Mouse (Mus musculus) urinary bladder, adult 2 months (tissue): ENCODE measurements around the gene Serbp1. TPM values are rescaled to one million over a fixed set of nuclear protein-coding genes. Genes with fewer than 3 reads are reported as not detected.

Experiments used
- DNase-seq: peaks from one replicate; pipeline ENCODE4 v3.0.0; 2022; ENCODE audit warnings: low spot score
- polyA plus RNA-seq: library from polyadenylated mRNA; depleted of rRNA; stranded (reverse); fragments of >200 nt; gene quantifications from 2 replicates; pipeline ENCODE4 v1.2.3, GENCODE M21; 2012; rRNA removed

Serbp1 gene
- polyA plus RNA-seq, 1 experiment: 257 TPM

DNA sequence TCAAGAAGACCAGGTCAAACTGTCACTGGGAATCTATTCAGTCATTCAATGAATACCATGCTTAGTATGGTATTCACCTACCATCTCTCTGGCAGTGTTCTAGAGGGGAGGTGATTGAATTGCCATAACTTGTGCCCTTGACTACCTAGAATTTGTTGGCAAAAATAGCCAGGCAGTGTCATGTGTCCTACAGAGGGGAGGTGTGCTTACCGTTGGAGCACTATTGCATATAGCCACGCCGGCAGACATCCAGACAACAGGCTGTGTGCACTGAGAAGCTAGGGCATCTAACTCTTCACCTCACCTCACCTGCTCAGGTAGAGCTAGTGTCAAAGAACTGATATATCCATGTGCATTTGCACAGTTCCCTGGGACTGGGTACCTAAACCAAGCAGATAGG is 63.3 kb downstream of the Serbp1 start:
- DNase-seq: no peak

- no peak for DNase-seq
These were observed 64.5 kb downstream of the Serbp1 start for GRCm38 (mm10) chr6:67302471-67302870.

- DNase-seq: no peak
These were observed 65.2 kb downstream of the Serbp1 start for GRCm38 (mm10) chr6:67303210-67303609.

- DNase-seq: no peak
These were observed 71.0 kb downstream of the Serbp1 start for GRCm38 (mm10) chr6:67308994-67309393.

- DNase-seq: no peak
These were observed 71.8 kb downstream of the Serbp1 start for GRCm38 (mm10) chr6:67309752-67310151.

DNA sequence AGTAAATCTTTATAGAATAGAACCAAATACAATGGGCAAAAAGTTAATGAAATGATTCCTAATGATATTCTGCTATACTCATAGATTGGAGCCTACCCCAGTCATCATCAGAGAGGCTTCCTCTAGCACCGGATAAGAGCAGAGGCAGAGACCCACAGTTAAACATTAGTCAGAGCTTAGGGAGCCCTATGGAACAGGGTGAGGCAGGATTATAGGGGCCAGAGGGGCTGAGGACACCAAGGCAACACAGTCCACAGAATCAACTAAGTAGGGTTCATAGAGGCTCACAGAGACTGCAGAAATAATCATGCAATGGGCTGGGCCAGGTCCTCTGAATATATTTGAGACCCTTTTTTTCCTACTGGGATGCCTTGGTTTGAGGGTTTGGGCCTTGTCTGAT is 76.7 kb downstream of the Serbp1 start:
- no peak for DNase-seq

DNA sequence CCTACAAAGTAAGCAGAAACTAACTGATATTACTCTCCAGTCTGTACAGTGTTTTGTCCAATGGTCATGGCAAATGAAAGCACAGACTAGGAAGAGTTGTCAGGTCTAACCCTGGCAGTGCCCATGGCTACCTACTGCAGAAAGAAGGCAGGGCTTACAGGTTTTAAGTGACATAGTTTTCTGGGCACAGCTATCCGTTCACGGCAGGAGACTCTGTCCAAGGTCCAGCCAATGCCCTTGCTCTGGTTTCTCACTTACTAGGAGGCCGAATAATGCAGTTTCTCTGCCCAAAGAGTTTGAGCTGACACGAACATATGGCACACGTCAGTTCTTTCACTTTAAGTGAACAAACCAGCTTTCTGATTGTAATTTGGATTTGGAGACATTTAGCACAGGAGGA is 79.1 kb downstream of the Serbp1 start:
- no peak for DNase-seq

- no peak for DNase-seq
These were observed 79.9 kb downstream of the Serbp1 start for GRCm38 (mm10) chr6:67317827-67318338.

- peak; percentile 53 for DNase-seq
These were observed 80.5 kb downstream of the Serbp1 start for GRCm38 (mm10) chr6:67318451-67318850.

GRCm38 (mm10) chr6:67323788-67324187 is 85.8 kb downstream of the Serbp1 start:
- DNase-seq: no peak

- no peak for DNase-seq
These were observed 100.0 kb downstream of the Serbp1 start for GRCm38 (mm10) chr6:67337943-67338342.

GRCm38 (mm10) chr6:67339494-67339893 is 101.5 kb downstream of the Serbp1 start:
- DNase-seq: no peak

Other genes with a start within 250 kb of the Serbp1 start
- gene Gadd45a, start 200.7 kb upstream of the Serbp1 start, polyA plus RNA-seq: 53.5 and 69.7 TPM in 2 replicates
- gene Il12rb2, start 138.0 kb downstream of the Serbp1 start, polyA plus RNA-seq: 0.34 TPM in 2 replicates